Mouse (Mus musculus): Measurements from ENCODE around the gene Hbb-bt. TPM values are rescaled to one million over a fixed set of nuclear protein-coding genes. Genes with fewer than 3 reads are reported as not detected.
"Not testable (repeated sequence)": the region's sequence is repeated elsewhere in the genome, so short reads cannot be mapped to it uniquely, and the experiment has no call there.

The Hbb-bt gene
- polyA plus RNA-seq (2012; ENCODE audit: insufficient read depth, insufficient read length, missing spikeins) = not detected in 2 replicates

GRCm38 (mm10) chr7:103813766-103814165, at the start of gene Hbb-bt:
Gene Hbb-bt (minus strand): TSS chr7:103813996.
- no peaks in the 10 kb centered on the region for H3K4me1 ChIP-seq (ENCODE audit: control insufficient read depth, insufficient read depth, low read length)
- no peak within 1 kb of the TSS for H3K4me3 ChIP-seq (ENCODE audit: insufficient read depth, low read length)
- TF ChIP-seq CTCF (IDR thresholded peaks at IDR 0.05; ENCODE audit: low read depth, low read length) (no peak), POLR2A (IDR thresholded peaks at IDR 0.05; ENCODE audit: borderline replicate concordance, low read depth, low read length) (no peak)
- no peak within 1 kb of the TSS for H3K27ac ChIP-seq (ENCODE audit: insufficient read depth, low read depth, low read length)

GRCm38 (mm10) chr7:103861531-103861930, 47.7 kb upstream of the Hbb-bt start:
- no peak overlapping the region for H3K27ac ChIP-seq (ENCODE audit: insufficient read depth, low read depth, low read length)
- H3K4me3 ChIP-seq (ENCODE audit: insufficient read depth, low read length) = no peak overlapping the region
- TF ChIP-seq POLR2A (IDR thresholded peaks at IDR 0.05; ENCODE audit: borderline replicate concordance, low read depth, low read length) (no peak), CTCF (IDR thresholded peaks at IDR 0.05; ENCODE audit: low read depth, low read length) (no peak)
- peaks cover 4% of the 10 kb centered on the region; the same call in 1 of the 2 replicates for H3K4me1 ChIP-seq (ENCODE audit: control insufficient read depth, insufficient read depth, low read length)

- peaks cover 4% of the 10 kb centered on the region; the same call in 1 of the 2 replicates for H3K4me1 ChIP-seq (ENCODE audit: control insufficient read depth, insufficient read depth, low read length)
- TF ChIP-seq POLR2A (IDR thresholded peaks at IDR 0.05; ENCODE audit: borderline replicate concordance, low read depth, low read length) (no peak), CTCF (IDR thresholded peaks at IDR 0.05; ENCODE audit: low read depth, low read length) (no peak)
- H3K27ac ChIP-seq (ENCODE audit: insufficient read depth, low read depth, low read length) = no peak overlapping the region
- no peak overlapping the region for H3K4me3 ChIP-seq (ENCODE audit: insufficient read depth, low read length)
Observed at GRCm38 (mm10) chr7:103860855-103861254, 47.1 kb upstream of the Hbb-bt start.

- no peak overlapping the region for H3K27ac ChIP-seq (ENCODE audit: insufficient read depth, low read depth, low read length)
- no peak overlapping the region for H3K4me3 ChIP-seq (ENCODE audit: insufficient read depth, low read length)
- peaks cover 4% of the 10 kb centered on the region; the same call in 1 of the 2 replicates for H3K4me1 ChIP-seq (ENCODE audit: control insufficient read depth, insufficient read depth, low read length)
- TF ChIP-seq CTCF (IDR thresholded peaks at IDR 0.05; ENCODE audit: low read depth, low read length) (no peak), POLR2A (IDR thresholded peaks at IDR 0.05; ENCODE audit: borderline replicate concordance, low read depth, low read length) (no peak)
Observed at GRCm38 (mm10) chr7:103859076-103859475, 45.3 kb upstream of the Hbb-bt start.

- H3K4me1 ChIP-seq (ENCODE audit: control insufficient read depth, insufficient read depth, low read length) = no peaks in the 10 kb centered on the region
- H3K27ac ChIP-seq (ENCODE audit: insufficient read depth, low read depth, low read length) = no peak overlapping the region
- TF ChIP-seq POLR2A (IDR thresholded peaks at IDR 0.05; ENCODE audit: borderline replicate concordance, low read depth, low read length) = no peak
- TF ChIP-seq CTCF (IDR thresholded peaks at IDR 0.05; ENCODE audit: low read depth, low read length) = no peak
- no peak overlapping the region for H3K4me3 ChIP-seq (ENCODE audit: insufficient read depth, low read length)
Observed at GRCm38 (mm10) chr7:103854669-103855068, 40.9 kb upstream of the Hbb-bt start.

- no peak within 1 kb of the TSS for H3K4me3 ChIP-seq (ENCODE audit: insufficient read depth, low read length)
- no peak within 1 kb of the TSS for H3K27ac ChIP-seq (ENCODE audit: insufficient read depth, low read depth, low read length)
- TF ChIP-seq POLR2A (IDR thresholded peaks at IDR 0.05; ENCODE audit: borderline replicate concordance, low read depth, low read length) (no peak), CTCF (IDR thresholded peaks at IDR 0.05; ENCODE audit: low read depth, low read length) (no peak)
- H3K4me1 ChIP-seq (ENCODE audit: control insufficient read depth, insufficient read depth, low read length) = no peaks in the 10 kb centered on the region
Observed at GRCm38 (mm10) chr7:103853090-103853489, 39.3 kb upstream of the Hbb-bt start, which contains the start of gene Hbb-y. Gene Hbb-y (minus strand): TSS chr7:103853216.

GRCm38 (mm10) chr7:103844525-103845325, 30.9 kb upstream of the Hbb-bt start:
- Histone ChIP-seq H3K27ac (ENCODE audit: insufficient read depth, low read depth, low read length) (no peak overlapping the region), H3K4me1 (ENCODE audit: control insufficient read depth, insufficient read depth, low read length) (no peaks in the 10 kb centered on the region), H3K4me3 (ENCODE audit: insufficient read depth, low read length) (no peak overlapping the region)
- TF ChIP-seq POLR2A (IDR thresholded peaks at IDR 0.05; ENCODE audit: borderline replicate concordance, low read depth, low read length) (no peak), CTCF (IDR thresholded peaks at IDR 0.05; ENCODE audit: low read depth, low read length) (no peak)

- H3K27ac ChIP-seq (ENCODE audit: insufficient read depth, low read depth, low read length) = no peak within 1 kb of the TSS
- no peaks in the 10 kb centered on the region for H3K4me1 ChIP-seq (ENCODE audit: control insufficient read depth, insufficient read depth, low read length)
- TF ChIP-seq POLR2A (IDR thresholded peaks at IDR 0.05; ENCODE audit: borderline replicate concordance, low read depth, low read length) = no peak
- no peak for TF ChIP-seq CTCF (IDR thresholded peaks at IDR 0.05; ENCODE audit: low read depth, low read length)
- H3K4me3 ChIP-seq (ENCODE audit: insufficient read depth, low read length) = no peak within 1 kb of the TSS
Observed at GRCm38 (mm10) chr7:103843034-103843433, 29.2 kb upstream of the Hbb-bt start, which contains the start of gene Hbb-bh1. Gene Hbb-bh1 (minus strand): TSS chr7:103843164.

- Histone ChIP-seq H3K27ac (ENCODE audit: insufficient read depth, low read depth, low read length) (no peak within 1 kb of the TSS), H3K4me3 (ENCODE audit: insufficient read depth, low read length) (no peak within 1 kb of the TSS), H3K4me1 (ENCODE audit: control insufficient read depth, insufficient read depth, low read length) (no peaks in the 10 kb centered on the region)
- no peak for TF ChIP-seq CTCF (IDR thresholded peaks at IDR 0.05; ENCODE audit: low read depth, low read length)
- no peak for TF ChIP-seq POLR2A (IDR thresholded peaks at IDR 0.05; ENCODE audit: borderline replicate concordance, low read depth, low read length)
Observed at GRCm38 (mm10) chr7:103840268-103840667, 26.5 kb upstream of the Hbb-bt start, which contains the start of gene Hbb-bh2. Gene Hbb-bh2 (minus strand): TSS chr7:103840520.

- no peak within 1 kb of the TSS for H3K27ac ChIP-seq (ENCODE audit: insufficient read depth, low read depth, low read length)
Observed at GRCm38 (mm10) chr7:103827808-103828207, 14.0 kb upstream of the Hbb-bt start, which contains the start of gene Hbb-bs. Gene Hbb-bs (minus strand): TSS chr7:103828096.

GRCm38 (mm10) chr7:103827139-103827538, 13.3 kb upstream of the Hbb-bt start:
- not testable (repeated sequence) for H3K27ac ChIP-seq (ENCODE audit: insufficient read depth, low read depth, low read length); H3K4me1 ChIP-seq (ENCODE audit: control insufficient read depth, insufficient read depth, low read length); H3K4me3 ChIP-seq (ENCODE audit: insufficient read depth, low read length)

More at GRCm38 (mm10) chr7:103827808-103828207, 14.0 kb upstream of the Hbb-bt start, which contains the start of gene Hbb-bs:
- Histone ChIP-seq H3K4me1 (ENCODE audit: control insufficient read depth, insufficient read depth, low read length) (no peaks in the 10 kb centered on the region), H3K4me3 (ENCODE audit: insufficient read depth, low read length) (no peak within 1 kb of the TSS)
- TF ChIP-seq CTCF (IDR thresholded peaks at IDR 0.05; ENCODE audit: low read depth, low read length) (no peak), POLR2A (IDR thresholded peaks at IDR 0.05; ENCODE audit: borderline replicate concordance, low read depth, low read length) (no peak)
